Mouse (Mus musculus) v-Abl transformed pro-B cells (cell line): ENCODE data around the gene Pmch.

Experiments
- in situ Hi-C, 2 experiments: fragments of 400-800 bp; cut with MboI; formaldehyde crosslinking; loops; one replicate each; pipeline ENCODE4 v1.15.1; 2025; ENCODE audit not compliant: unreplicated experiment in 2 of 2

Gene Pmch

GRCm38 (mm10) chr10:88090772-88091171 lies at the start of gene Pmch:
Pmch (plus strand) TSS chr10:88091072.
- in situ Hi-C loops, result no loop called here

GRCm38 (mm10) chr10:88044297-88044696 lies 46.6 kb upstream of the Pmch start:
- in situ Hi-C loops, result no loop called here

DNA sequence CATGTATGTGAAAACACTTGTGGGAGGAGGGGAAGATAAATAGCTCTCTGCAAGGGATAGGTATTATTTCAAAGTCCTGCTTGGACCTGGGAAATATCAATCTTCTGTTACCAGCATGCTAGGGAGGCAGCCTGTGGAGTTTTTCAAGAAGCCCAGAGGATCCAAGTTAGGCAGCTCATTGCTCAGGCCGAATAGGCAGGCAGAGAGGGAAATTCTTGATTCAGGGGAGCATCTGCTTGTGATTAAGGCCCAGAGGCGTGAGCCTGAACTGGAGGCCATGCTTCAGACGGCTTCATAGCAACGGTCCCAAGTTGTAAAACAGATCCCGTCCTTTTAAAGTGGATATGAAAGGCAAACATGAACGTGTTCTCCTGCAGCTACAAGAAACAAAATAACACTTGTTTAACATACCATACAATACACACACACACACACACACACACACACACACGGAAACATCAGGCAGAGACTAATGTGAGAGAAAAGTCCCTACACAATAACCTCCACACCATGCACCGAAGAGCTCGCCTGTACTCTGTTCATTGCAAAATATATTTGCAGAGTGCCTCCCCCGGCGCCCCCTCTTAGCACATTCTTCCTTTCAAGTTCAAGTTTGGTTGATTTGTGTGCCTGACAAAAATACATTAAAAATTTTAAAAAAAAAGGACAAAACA lies 44.6 kb upstream of the Pmch start:
- in situ Hi-C loops, result no loop called here

GRCm38 (mm10) chr10:88054233-88054985 lies 36.5 kb upstream of the Pmch start:
- in situ Hi-C loops, result no loop called here

GRCm38 (mm10) chr10:88056950-88057649 lies 33.8 kb upstream of the Pmch start:
- in situ Hi-C loops, result no loop called here

GRCm38 (mm10) chr10:88063436-88063835 lies 27.4 kb upstream of the Pmch start:
- in situ Hi-C loops, result no loop called here

- in situ Hi-C loops, result no loop called here
These were observed 26.0 kb upstream of the Pmch start for GRCm38 (mm10) chr10:88064872-88065271.

GRCm38 (mm10) chr10:88067377-88067776 lies 23.5 kb upstream of the Pmch start:
- in situ Hi-C loops, result no loop called here

DNA sequence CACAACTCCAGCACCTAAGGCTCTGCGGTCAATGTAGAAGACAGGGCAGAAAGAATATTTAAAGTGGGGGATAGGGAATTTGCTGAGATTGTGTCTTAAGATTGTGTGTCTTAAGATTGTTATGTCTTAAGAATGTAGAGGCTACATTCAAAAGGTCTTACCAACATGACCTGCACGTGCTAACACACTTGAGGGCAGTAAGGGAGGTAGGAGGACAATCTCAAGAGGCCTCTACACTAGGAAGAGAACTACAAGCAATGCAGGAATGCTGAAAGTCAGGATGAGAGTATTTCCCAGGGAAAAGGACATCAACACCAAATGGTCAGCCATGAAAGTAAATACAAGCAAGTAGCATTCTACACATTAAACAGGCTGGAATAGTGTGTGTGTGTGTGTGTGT lies 15.3 kb downstream of the Pmch start:
- in situ Hi-C loops, result loop anchor here in 1 of 2 experiments (25.0 kb wide), 1 partner anchor 419 kb away; no protein-coding TSS in a partner anchor

GRCm38 (mm10) chr10:88113290-88113689 lies 22.4 kb downstream of the Pmch start:
- in situ Hi-C loops, result loop anchor here in 1 of 2 experiments (10.0 to 25.0 kb wide), 2 partner anchors 138 to 426 kb away; no protein-coding TSS in a partner anchor

DNA sequence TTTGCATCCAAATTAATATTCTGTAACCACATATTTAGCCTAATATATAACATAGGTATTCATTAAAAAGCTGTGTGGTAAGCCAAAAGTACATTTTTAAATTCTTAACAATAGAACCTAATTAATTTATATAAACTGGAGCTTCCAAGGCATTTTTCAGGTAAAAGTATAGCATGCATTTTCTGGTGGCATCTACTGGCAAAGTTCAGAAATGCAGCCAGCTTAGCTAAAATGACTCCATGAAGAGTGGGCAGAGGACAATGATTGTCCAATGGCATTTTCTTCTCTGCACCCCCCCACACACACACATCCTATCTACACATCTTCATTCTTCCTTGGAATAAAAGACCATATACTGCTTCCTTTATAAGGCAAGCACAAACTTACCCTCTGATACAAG lies 28.8 kb downstream of the Pmch start:
- in situ Hi-C loops, result loop anchor here in 1 of 2 experiments (5.0 to 25.0 kb wide), 3 partner anchors 145 to 432 kb away; partner anchors contain the start of gene Igf1

GRCm38 (mm10) chr10:88135630-88136029 lies 44.8 kb downstream of the Pmch start:
- in situ Hi-C loops, result no loop called here
